Mouse (Mus musculus): Measurements from ENCODE around the gene Gm9821. TPM values are rescaled to one million over a fixed set of nuclear protein-coding genes. Genes with fewer than 3 reads are reported as not detected.

Gm9821 gene
- total RNA-seq, 2 experiments from 2014 or later: not detected

- no peak for ATAC-seq (replicated peaks; ENCODE audit: low FRiP score, poor library complexity, severe bottlenecking)
Measured at GRCm38 (mm10) chr2:91989750-91990149, 44.2 kb downstream of the Gm9821 start.

- no peak for ATAC-seq (replicated peaks; ENCODE audit: low FRiP score, poor library complexity, severe bottlenecking)
Measured at GRCm38 (mm10) chr2:91993409-91993808, 47.9 kb downstream of the Gm9821 start.

- ATAC-seq (replicated peaks; ENCODE audit: low FRiP score, poor library complexity, severe bottlenecking): no peak
Measured at GRCm38 (mm10) chr2:91996006-91996405, 50.5 kb downstream of the Gm9821 start.

Other genes starting within 250 kb of the Gm9821 start
- gene Atg13, start 235.1 kb upstream of the Gm9821 start, total RNA-seq (2015; ENCODE audit: low replicate concordance): 21.4 and 22.0 TPM in 2 replicates
- 10.3 and 10.7 TPM in 2 replicates for gene Atg13, start 235.1 kb upstream of the Gm9821 start, total RNA-seq (2017; ENCODE audit: low replicate concordance)
- gene Harbi1, start 234.9 kb upstream of the Gm9821 start, total RNA-seq (2015; ENCODE audit: low replicate concordance): 0.84 TPM in 1 of 2 replicates, not detected in the other
- gene Harbi1, start 234.9 kb upstream of the Gm9821 start, total RNA-seq (2017; ENCODE audit: low replicate concordance): 0.15 and 1.8 TPM in 2 replicates
- gene Ambra1, start 215.6 kb upstream of the Gm9821 start, total RNA-seq (2015; ENCODE audit: low replicate concordance): 9.7 and 19.7 TPM in 2 replicates
- 20.7 and 28.4 TPM in 2 replicates for gene Ambra1, start 215.6 kb upstream of the Gm9821 start, total RNA-seq (2017; ENCODE audit: low replicate concordance)
- 1.3 TPM in 1 of 2 replicates, not detected in the other for gene Chrm4, start 18.5 kb upstream of the Gm9821 start, total RNA-seq (2015; ENCODE audit: low replicate concordance)
- gene Chrm4, start 18.5 kb upstream of the Gm9821 start, total RNA-seq (2017; ENCODE audit: low replicate concordance): not detected in 2 replicates
- gene Mdk, start 13.4 kb upstream of the Gm9821 start, total RNA-seq (2015; ENCODE audit: low replicate concordance): not detected in 2 replicates
- gene Mdk, start 13.4 kb upstream of the Gm9821 start, total RNA-seq (2017; ENCODE audit: low replicate concordance): not detected in 2 replicates
- gene Dgkz, start 30.2 kb downstream of the Gm9821 start, total RNA-seq (2015; ENCODE audit: low replicate concordance): 25.6 and 54.1 TPM in 2 replicates
- 8.7 and 11.9 TPM in 2 replicates for gene Dgkz, start 30.2 kb downstream of the Gm9821 start, total RNA-seq (2017; ENCODE audit: low replicate concordance)
- gene Creb3l1, start 78.8 kb downstream of the Gm9821 start, total RNA-seq (2015; ENCODE audit: low replicate concordance): 1.4 TPM in 1 of 2 replicates, not detected in the other
- 0.08 and 0.51 TPM in 2 replicates for gene Creb3l1, start 78.8 kb downstream of the Gm9821 start, total RNA-seq (2017; ENCODE audit: low replicate concordance)
- 27.0 and 41.5 TPM in 2 replicates for gene Phf21a, start 147.4 kb downstream of the Gm9821 start, total RNA-seq (2015; ENCODE audit: low replicate concordance)
- gene Phf21a, start 147.4 kb downstream of the Gm9821 start, total RNA-seq (2017; ENCODE audit: low replicate concordance): 2.0 and 22.5 TPM in 2 replicates

All from erythroid progenitor cell, adult 5-6 weeks (primary cell).